8 mouse cellular contexts compared by ENCODE assay signal in genomic region chr13:97607221-97607723, GRCm38 (mm10).
A peak's percentile ranks its signal among the peaks of the same experiment; 100 is the strongest.
DNase-seq lines count a peak whose midpoint lies in the region; ATAC-seq and TF ChIP-seq lines count a peak whose summit lies in the region.

No protein-coding gene starts in this region.

- H3K27me3 ChIP-seq in intestine, embryonic 14.5 days (replicated peaks; ENCODE audit: control insufficient read depth, insufficient read depth, low read length): no peaks in the 10 kb centered on the region
- H3K27me3 ChIP-seq in intestine, embryonic 16.5 days (replicated peaks; ENCODE audit: control insufficient read depth, insufficient read depth, low read length): no peaks in the 10 kb centered on the region
- H3K27me3 ChIP-seq in kidney, embryonic 15.5 days: no peaks in the 10 kb centered on the region
- no peaks in the 10 kb centered on the region for H3K27me3 ChIP-seq in liver, postnatal 0 days (ENCODE audit: insufficient read depth, low read length)
- no peaks in the 10 kb centered on the region for H3K27me3 ChIP-seq in neural tube, embryonic 15.5 days (replicated peaks)

- no peak for ATAC-seq in intestine, embryonic 14.5 days (replicated peaks; ENCODE audit: low FRiP score, low TSS enrichment, low read depth)
- no peak; the same call in 1 of the 2 replicates for ATAC-seq in intestine, embryonic 16.5 days
- peak; percentile 92 for ATAC-seq in kidney, embryonic 15.5 days (replicated peaks; ENCODE audit: low FRiP score)
- peak; percentile 53; the same call in 1 of the 2 replicates for ATAC-seq in liver, postnatal 0 days
- peak; percentile 41; the same call in 1 of the 2 replicates for ATAC-seq in neural tube, embryonic 15.5 days (ENCODE audit: low FRiP score)
- no peak for ATAC-seq in inflammation-experienced regulatory T-cells, adult 6 months

- H3K36me3 ChIP-seq in intestine, embryonic 14.5 days (ENCODE audit: control insufficient read depth, insufficient read depth, low read length): no peaks in the 10 kb centered on the region
- H3K36me3 ChIP-seq in intestine, embryonic 16.5 days (ENCODE audit: control insufficient read depth, insufficient read depth, low read length): no peaks in the 10 kb centered on the region
- H3K36me3 ChIP-seq in kidney, embryonic 15.5 days: no peaks in the 10 kb centered on the region
- H3K36me3 ChIP-seq in liver, postnatal 0 days (replicated peaks; ENCODE audit: insufficient read depth, low read length): no peaks in the 10 kb centered on the region
- no peaks in the 10 kb centered on the region for H3K36me3 ChIP-seq in neural tube, embryonic 15.5 days

- peak; percentile 72 for TF ChIP-seq CTCF in liver, postnatal 0 days (IDR thresholded peaks at IDR 0.05; ENCODE audit: low read depth)

- 29% methylated on average over 11 of the region's 11 CpGs for WGBS in intestine, embryonic 14.5 days
- WGBS in intestine, embryonic 16.5 days: 28% methylated on average over 11 of the region's 11 CpGs
- 9% methylated on average over 11 of the region's 11 CpGs for WGBS in kidney, embryonic 15.5 days
- WGBS in liver, postnatal 0 days (ENCODE audit: insufficient replicate concordance): 21% methylated on average over 11 of the region's 11 CpGs
- WGBS in neural tube, embryonic 15.5 days: 17% methylated on average over 11 of the region's 11 CpGs

- DNase-seq in intestine, embryonic 14.5 days (ENCODE audit: low spot score): peak; percentile 64
- DNase-seq in adrenal gland, postnatal 14 days: peak; percentile 66
- peak; percentile 63 for DNase-seq in embryo, embryonic 9.5 days (ENCODE audit: extremely low spot score)
- DNase-seq in liver, postnatal 0 days: peak; percentile 71

- no peaks in the 10 kb centered on the region for H3K9me3 ChIP-seq in intestine, embryonic 14.5 days (ENCODE audit: control insufficient read depth, low read length)
- no peaks in the 10 kb centered on the region for H3K9me3 ChIP-seq in intestine, embryonic 16.5 days (ENCODE audit: control insufficient read depth, low read length)
- H3K9me3 ChIP-seq in kidney, embryonic 15.5 days (replicated peaks): no peaks in the 10 kb centered on the region
- no peaks in the 10 kb centered on the region for H3K9me3 ChIP-seq in liver, postnatal 0 days (ENCODE audit: low read length)
- H3K9me3 ChIP-seq in neural tube, embryonic 15.5 days (replicated peaks): no peaks in the 10 kb centered on the region

- no peak for TF ChIP-seq EP300 in liver, postnatal 0 days (IDR thresholded peaks at IDR 0.05; ENCODE audit: low read depth)

- no peak overlapping the region for H3K4me2 ChIP-seq in intestine, embryonic 14.5 days (ENCODE audit: low read length)
- no peak overlapping the region for H3K4me2 ChIP-seq in intestine, embryonic 16.5 days (ENCODE audit: low read depth, low read length)
- peak overlapping the region; percentile 33; the same call in 1 of the 2 replicates for H3K4me2 ChIP-seq in kidney, embryonic 15.5 days
- H3K4me2 ChIP-seq in liver, postnatal 0 days (ENCODE audit: low read depth, low read length): no peak overlapping the region
- no peak overlapping the region for H3K4me2 ChIP-seq in neural tube, embryonic 15.5 days

- 0 out of 2 replicates have a peak overlapping the region, but pooled peaks have one; percentile 9 for H3K27ac ChIP-seq in intestine, embryonic 14.5 days (ENCODE audit: low read depth)
- no peak overlapping the region for H3K27ac ChIP-seq in intestine, embryonic 16.5 days (ENCODE audit: low read length)
- peak overlapping the region; percentile 76 for H3K27ac ChIP-seq in kidney, embryonic 15.5 days
- H3K27ac ChIP-seq in liver, postnatal 0 days (ENCODE audit: low read depth): no peak overlapping the region
- H3K27ac ChIP-seq in neural tube, embryonic 15.5 days (replicated peaks): peak overlapping the region; percentile 43

- no peak overlapping the region for H3K4me3 ChIP-seq in intestine, embryonic 14.5 days (ENCODE audit: low read depth, low read length)
- no peak overlapping the region for H3K4me3 ChIP-seq in intestine, embryonic 16.5 days (ENCODE audit: low read length)
- no peak overlapping the region for H3K4me3 ChIP-seq in kidney, embryonic 15.5 days (replicated peaks)
- H3K4me3 ChIP-seq in liver, postnatal 0 days (ENCODE audit: low read depth, low read length): no peak overlapping the region
- no peak overlapping the region for H3K4me3 ChIP-seq in neural tube, embryonic 15.5 days (replicated peaks)

- H3K4me1 ChIP-seq in intestine, embryonic 14.5 days (replicated peaks; ENCODE audit: control insufficient read depth, insufficient read depth, low read length): peaks cover 6% of the 10 kb centered on the region; the same call in 1 of the 2 replicates
- no peaks in the 10 kb centered on the region; the same call in 1 of the 2 replicates for H3K4me1 ChIP-seq in intestine, embryonic 16.5 days (ENCODE audit: control insufficient read depth, insufficient read depth, low read length)
- H3K4me1 ChIP-seq in kidney, embryonic 15.5 days: peaks cover 33% of the 10 kb centered on the region
- H3K4me1 ChIP-seq in liver, postnatal 0 days (ENCODE audit: insufficient read depth): no peaks in the 10 kb centered on the region
- H3K4me1 ChIP-seq in neural tube, embryonic 15.5 days: peaks cover 13% of the 10 kb centered on the region; the same call in 1 of the 2 replicates

- H3K9ac ChIP-seq in intestine, embryonic 14.5 days (ENCODE audit: low read length): no peak overlapping the region
- no peak overlapping the region for H3K9ac ChIP-seq in intestine, embryonic 16.5 days (ENCODE audit: low read depth, low read length)
- no peak overlapping the region for H3K9ac ChIP-seq in kidney, embryonic 15.5 days
- H3K9ac ChIP-seq in liver, postnatal 0 days (replicated peaks): no peak overlapping the region
- no peak overlapping the region for H3K9ac ChIP-seq in neural tube, embryonic 15.5 days (replicated peaks)

Comparison
In these comparisons a context has a peak if more than half of its experiments do, and no peak if none do; other contexts are left out.
1. H3K27ac ChIP-seq: peak in intestine, embryonic 14.5 days (single experiment), kidney, embryonic 15.5 days (single experiment) and neural tube, embryonic 15.5 days (single experiment); none in intestine, embryonic 16.5 days (single experiment) and liver, postnatal 0 days (single experiment).
2. ATAC-seq: peak in kidney, embryonic 15.5 days (single experiment), liver, postnatal 0 days (single experiment) and neural tube, embryonic 15.5 days (single experiment); none in intestine, embryonic 14.5 days (single experiment), intestine, embryonic 16.5 days (single experiment) and inflammation-experienced regulatory T-cells, adult 6 months (single experiment).
3. Peak in every context shown above with its lines, with median percentiles within 50 percentile points of each other: DNase-seq.